Mouse (Mus musculus) Patski (cell line): ENCODE results near the gene Apbb1. TPM values are rescaled to one million over a fixed set of nuclear protein-coding genes. Genes with fewer than 3 reads are reported as not detected.

ENCODE experiments used
- ATAC-seq: fragments of 100-300 bp; one replicate; pipeline ENCODE4 v1.8.0; 2021
- CTCF ChIA-PET: fragments of 350-600 bp; sonication (Branson Sonifier 250); formaldehyde crosslinking; loops from one replicate; lab custom pipeline; 2022; ENCODE audit warnings: inconsistent platforms; lab: Charles Lee
- POLR2A ChIA-PET: fragments of 350-600 bp; sonication (Branson Sonifier 250); formaldehyde crosslinking; loops from one replicate; lab custom pipeline; 2022; ENCODE audit warnings: antibody characterized with exemption, inconsistent platforms; lab: Charles Lee
- DNase-seq: peaks from one replicate; pipeline ENCODE4 v3.0.0-alpha.2; 2011; ENCODE audit warnings: low read depth, low spot score
- H3K27me3 ChIP-seq: fragments of 371-371 bp; one replicate; pipeline ENCODE4 v1.5.1; 2021
- CTCF ChIP-seq: fragments of 100-300 bp; IDR thresholded peaks from one replicate; pipeline ENCODE4 v1.5.1; 2021
- in situ Hi-C: fragments of 300-500 bp; cut with MboI; formaldehyde crosslinking; loops from 3 replicates; pipeline ENCODE4 v1.11.1; 2018; ENCODE audit warnings: low pct_unique_long_range_greater_than_20kb, mixed read lengths
- polyA plus RNA-seq: library from polyadenylated mRNA; unstranded; gene quantifications from one replicate; pipeline ENCODE4 v1.2.3, GENCODE M21; 2021

Apbb1 gene
- polyA plus RNA-seq, 1 experiment from 2014 or later, result 44.0 TPM

- CTCF ChIA-PET, result interaction anchor here (0.9 to 1.2 kb wide), 2 partner anchors 8 to 9 kb away, joined by 3 read pairs; no protein-coding TSS in a partner anchor
- TF ChIP-seq CTCF, result no peak
- POLR2A ChIA-PET, result no interaction called here
- in situ Hi-C loops, result no loop called here
- no peak for ATAC-seq
- no peaks in the 10 kb centered on the region for H3K27me3 ChIP-seq
- no peak for DNase-seq
These were observed 30.3 kb upstream of the Apbb1 start for GRCm38 (mm10) chr7:105611767-105612166.

GRCm38 (mm10) chr7:105608467-105608866, 27.0 kb upstream of the Apbb1 start:
- POLR2A ChIA-PET, result no interaction called here
- TF ChIP-seq CTCF, result no peak
- in situ Hi-C loops, result no loop called here
- DNase-seq, result no peak
- H3K27me3 ChIP-seq, result no peaks in the 10 kb centered on the region
- CTCF ChIA-PET, result interaction anchor here (1.3 to 1.7 kb wide), 4 partner anchors 8 to 63 kb away, joined by 4 to 5 read pairs (median 4); no protein-coding TSS in a partner anchor
- no peak for ATAC-seq

GRCm38 (mm10) chr7:105602860-105603623, 21.6 kb upstream of the Apbb1 start:
- ChIA-PET CTCF (interaction anchor here (0.8 to 1.8 kb wide), 8 partner anchors 9 to 54 kb away, joined by 3 to 6 read pairs (median 3); partner anchors contain the start of gene Dnhd1), POLR2A (interaction anchor here (0.9 kb wide), 1 partner anchor 38 kb away, joined by 3 read pairs; no protein-coding TSS in a partner anchor)
- TF ChIP-seq CTCF, result peak; percentile 87
- no peaks in the 10 kb centered on the region for H3K27me3 ChIP-seq
- no peak for DNase-seq
- ATAC-seq, result peak; percentile 95
- in situ Hi-C loops, result no loop called here

GRCm38 (mm10) chr7:105590097-105590496, 8.6 kb upstream of the Apbb1 start:
- ChIA-PET CTCF (interaction anchor here (1.0 to 1.3 kb wide), 2 partner anchors 16 to 41 kb away, joined by 3 read pairs; no protein-coding TSS in a partner anchor), POLR2A (interaction anchor here (0.7 kb wide), 1 partner anchor 32 kb away, joined by 3 read pairs; no protein-coding TSS in a partner anchor)
- in situ Hi-C loops, result no loop called here
- TF ChIP-seq CTCF, result no peak
- H3K27me3 ChIP-seq, result no peaks in the 10 kb centered on the region
- no peak for ATAC-seq
- no peak for DNase-seq

GRCm38 (mm10) chr7:105588325-105588912, 7.0 kb upstream of the Apbb1 start:
- H3K27me3 ChIP-seq, result no peaks in the 10 kb centered on the region
- in situ Hi-C loops, result no loop called here
- POLR2A ChIA-PET, result interaction anchor here (0.6 kb wide), 1 partner anchor 60 kb away, joined by 3 read pairs; no protein-coding TSS in a partner anchor
- DNase-seq (no peak), ATAC-seq (no peak)
- TF ChIP-seq CTCF, result no peak
- CTCF ChIA-PET, result no interaction called here

GRCm38 (mm10) chr7:105581959-105582358, 506 bp upstream of the Apbb1 start:
- H3K27me3 ChIP-seq, result no peaks in the 10 kb centered on the region
- no peak for ATAC-seq
- in situ Hi-C loops, result no loop called here
- POLR2A ChIA-PET, result no interaction called here
- CTCF ChIA-PET, result no interaction called here
- no peak for DNase-seq
- TF ChIP-seq CTCF, result no peak

GRCm38 (mm10) chr7:105580627-105581089, 795 bp downstream of the Apbb1 start:
- no peaks in the 10 kb centered on the region for H3K27me3 ChIP-seq
- ChIA-PET CTCF (no interaction called here), POLR2A (interaction anchor here (0.8 to 2.0 kb wide), 4 partner anchors 11 to 26 kb away, joined by 4 to 8 read pairs (median 6); partner anchors contain the start of gene Smpd1)
- DNase-seq (no peak), ATAC-seq (no peak)
- in situ Hi-C loops, result no loop called here
- TF ChIP-seq CTCF, result no peak

GRCm38 (mm10) chr7:105578481-105578880, 3.0 kb downstream of the Apbb1 start:
- in situ Hi-C loops, result no loop called here
- ChIA-PET CTCF (interaction anchor here (1.6 kb wide), 1 partner anchor 13 kb away, joined by 5 read pairs; no protein-coding TSS in a partner anchor), POLR2A (no interaction called here)
- ATAC-seq (no peak), DNase-seq (no peak)
- no peak for TF ChIP-seq CTCF
- no peaks in the 10 kb centered on the region for H3K27me3 ChIP-seq

GRCm38 (mm10) chr7:105577377-105577871, 4.0 kb downstream of the Apbb1 start:
- no peak for TF ChIP-seq CTCF
- DNase-seq (no peak), ATAC-seq (no peak)
- in situ Hi-C loops, result no loop called here
- H3K27me3 ChIP-seq, result no peaks in the 10 kb centered on the region
- POLR2A ChIA-PET, result interaction anchor here (1.3 to 1.4 kb wide), 2 partner anchors 21 to 23 kb away, joined by 3 to 5 read pairs; partner anchors contain the start of gene Smpd1
- CTCF ChIA-PET, result interaction anchor here (1.1 to 1.6 kb wide), 2 partner anchors 12 to 28 kb away, joined by 3 to 5 read pairs; no protein-coding TSS in a partner anchor

- no peak for TF ChIP-seq CTCF
- ChIA-PET CTCF (interaction anchor here (1.2 kb wide), 1 partner anchor 26 kb away, joined by 3 read pairs; no protein-coding TSS in a partner anchor), POLR2A (interaction anchor here (1.3 to 1.4 kb wide), 2 partner anchors 20 to 22 kb away, joined by 3 to 5 read pairs; partner anchors contain the start of gene Smpd1)
- DNase-seq (no peak), ATAC-seq (no peak)
- in situ Hi-C loops, result no loop called here
- H3K27me3 ChIP-seq, result no peaks in the 10 kb centered on the region
These were observed 5.2 kb downstream of the Apbb1 start for GRCm38 (mm10) chr7:105576166-105576748.
